Mouse (Mus musculus) limb, embryonic 13.5 days (tissue): Measurements from ENCODE around the gene Rnf5. TPM values are rescaled to one million over a fixed set of nuclear protein-coding genes. Genes with fewer than 3 reads are reported as not detected.

Experiments used
- ATAC-seq: fragments of 200-750 bp; cut with Nextera tagmentation; 2 replicates; pipeline ENCODE4 v1.8.0; 2017; ENCODE audit warnings: low read depth, moderate number of reproducible peaks, moderate TSS enrichment; ENCODE audit not compliant: low FRiP score
- H3K27ac ChIP-seq: fragments of 300-500 bp; sonication (generic); 2 replicates; pipeline ENCODE4 v1.5.1; 2015; ENCODE audit warnings: inconsistent platforms, mild to moderate bottlenecking, moderate library complexity
- H3K27me3 ChIP-seq: fragments of 300-500 bp; sonication (generic); 2 replicates; pipeline ENCODE4 v1.6.1; 2015; ENCODE audit warnings: mild to moderate bottlenecking, inconsistent platforms
- H3K36me3 ChIP-seq: fragments of 300-500 bp; sonication (generic); 2 replicates; pipeline ENCODE4 v1.6.1; 2015; ENCODE audit warnings: inconsistent platforms, mild to moderate bottlenecking, moderate library complexity
- H3K4me1 ChIP-seq: fragments of 300-500 bp; sonication (generic); 2 replicates; pipeline ENCODE4 v1.6.1; 2015; ENCODE audit warnings: inconsistent platforms
- H3K4me2 ChIP-seq: fragments of 300-500 bp; sonication (generic); replicated peaks from 2 replicates; pipeline ENCODE4 v1.6.1; 2015; ENCODE audit warnings: inconsistent platforms, mild to moderate bottlenecking, moderate library complexity
- H3K4me3 ChIP-seq: fragments of 300-500 bp; sonication (generic); 2 replicates; pipeline ENCODE4 v1.5.1; 2015; ENCODE audit warnings: moderate library complexity, mild to moderate bottlenecking, inconsistent platforms
- H3K9ac ChIP-seq: fragments of 300-500 bp; sonication (generic); 2 replicates; pipeline ENCODE4 v1.6.1; 2015; ENCODE audit warnings: mild to moderate bottlenecking, inconsistent platforms
- H3K9me3 ChIP-seq: fragments of 300-500 bp; sonication (generic); 2 replicates; pipeline ENCODE4 v1.6.1; 2016; ENCODE audit warnings: inconsistent platforms
- WGBS: fragments of 180-500 bp; shearing (Covaris S2); methylation state at CpG from one replicate; pipeline ENCODE4 v1.1.7; 2015; 5-methylcytosine and 5-hydroxymethylcytosine counted together
- polyA plus RNA-seq: library from polyadenylated mRNA; unstranded; fragments of >200 nt; fragmentation: Nextera tagmentation; extraction: Ambion mirVana; gene quantifications from 2 replicates; pipeline ENCODE4 v1.2.1, GENCODE M21; 2015

The Rnf5 gene
- polyA plus RNA-seq, 1 experiment from 2014 or later, result 135 TPM

- Histone ChIP-seq H3K4me2 (0 out of 2 replicates have a peak within 1 kb of the TSS, but pooled peaks have one; percentile 7), H3K36me3 (peaks cover 51% of the 10 kb centered on the region), H3K27ac (no peak within 1 kb of the TSS), H3K4me1 (peaks cover 56% of the 10 kb centered on the region), H3K9ac (no peak within 1 kb of the TSS), H3K4me3 (no peak within 1 kb of the TSS), H3K27me3 (no peaks in the 10 kb centered on the region), H3K9me3 (no peaks in the 10 kb centered on the region)
- no peak for ATAC-seq
- WGBS, result 22% methylated on average over 6 of the region's 6 CpGs
These were observed 5.9 kb downstream of the Rnf5 start, which contains the start of gene Ager for GRCm38 (mm10) chr17:34597566-34598095. Ager (plus strand) TSS chr17:34597862.

DNA sequence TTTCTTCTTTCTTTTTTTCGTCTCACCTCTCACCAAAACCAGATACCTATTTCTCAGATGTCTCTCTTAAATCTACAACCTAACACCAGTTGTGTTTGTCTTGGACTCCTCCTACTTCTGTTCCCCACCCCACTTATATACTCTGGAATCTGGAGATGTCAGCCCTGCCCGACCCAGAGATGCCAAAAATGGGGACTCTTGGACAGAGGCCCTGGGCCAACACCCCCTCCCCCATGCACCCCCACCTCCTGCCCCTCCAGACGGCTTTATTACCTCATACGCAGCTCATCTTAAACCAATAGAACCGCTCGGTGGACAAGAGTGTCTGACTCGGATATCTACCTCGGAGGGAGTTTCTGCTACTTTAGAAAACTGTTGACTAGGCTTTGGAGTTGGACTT lies 7.4 kb downstream of the Rnf5 start:
- 63% methylated on average over 8 of the region's 8 CpGs for WGBS
- no peak overlapping the region for H3K4me2 ChIP-seq
- H3K27me3 ChIP-seq, result no peaks in the 10 kb centered on the region
- H3K9me3 ChIP-seq, result no peaks in the 10 kb centered on the region
- no peak for ATAC-seq
- H3K4me1 ChIP-seq, result peaks cover 54% of the 10 kb centered on the region
- H3K4me3 ChIP-seq, result no peak overlapping the region
- H3K9ac ChIP-seq, result no peak overlapping the region; the same call in 1 of the 2 replicates
- peaks cover 43% of the 10 kb centered on the region for H3K36me3 ChIP-seq
- no peak overlapping the region for H3K27ac ChIP-seq

GRCm38 (mm10) chr17:34593752-34594525 lies 9.6 kb downstream of the Rnf5 start:
- no peak; the same call in 1 of the 2 replicates for ATAC-seq
- Histone ChIP-seq H3K27me3 (no peaks in the 10 kb centered on the region), H3K4me2 (peak overlapping the region; percentile 98), H3K4me3 (peak overlapping the region; percentile 91), H3K36me3 (peaks cover 29% of the 10 kb centered on the region), H3K9me3 (no peaks in the 10 kb centered on the region), H3K9ac (peak overlapping the region; percentile 98), H3K4me1 (peaks cover 76% of the 10 kb centered on the region), H3K27ac (peak overlapping the region; percentile 99; the same call in 1 of the 2 replicates)
- WGBS, result 50% methylated on average over 34 of the region's 34 CpGs

DNA sequence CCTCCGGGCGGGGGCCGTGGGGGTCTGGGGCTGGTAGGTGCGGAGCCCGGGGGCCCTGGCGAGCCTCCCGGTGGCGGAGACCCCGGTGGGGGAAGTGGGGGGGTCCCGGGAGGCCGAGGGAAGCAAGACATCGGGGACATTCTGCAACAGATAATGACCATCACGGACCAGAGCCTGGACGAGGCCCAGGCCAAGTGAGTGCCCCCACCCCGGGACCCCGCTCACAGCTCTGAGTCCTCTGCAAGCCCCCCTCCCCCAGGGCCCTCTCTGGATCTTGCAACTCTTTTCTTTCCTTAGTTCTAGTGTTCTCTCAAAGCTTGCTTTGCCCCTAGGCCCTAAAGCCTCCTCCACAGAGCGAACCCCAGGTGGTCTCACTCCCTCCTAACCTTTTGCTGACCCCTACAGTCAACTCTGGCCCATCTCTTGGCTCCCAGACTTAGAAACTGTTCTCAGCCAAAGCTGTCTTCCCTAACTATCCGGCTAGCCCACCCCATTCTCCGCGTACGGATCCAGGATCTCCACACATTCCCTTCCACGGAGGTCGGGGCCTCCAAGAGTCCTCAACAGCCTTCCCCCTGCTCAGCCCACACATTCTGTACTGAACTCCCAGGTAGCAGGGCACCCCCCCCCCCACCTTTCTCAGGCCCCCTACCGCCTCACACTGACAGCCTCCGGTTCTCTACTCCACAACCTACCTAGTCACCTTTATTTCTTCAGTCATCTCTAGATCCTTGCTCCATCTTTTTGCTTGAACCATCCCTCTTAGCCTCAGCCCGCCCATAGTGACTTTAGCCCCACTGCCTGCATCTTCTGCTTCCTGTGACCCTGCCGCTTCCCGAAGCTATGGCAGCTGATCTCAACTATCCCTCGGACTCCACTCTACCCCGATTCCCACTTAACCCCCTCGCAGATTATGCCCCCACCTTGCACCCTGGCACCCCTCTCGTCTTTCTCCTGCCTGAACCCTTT lies 10.6 kb downstream of the Rnf5 start:
- Histone ChIP-seq H3K4me1 (peaks cover 81% of the 10 kb centered on the region), H3K36me3 (peaks cover 29% of the 10 kb centered on the region), H3K27ac (peak overlapping the region; percentile 99), H3K9me3 (no peaks in the 10 kb centered on the region), H3K4me3 (peak overlapping the region; percentile 91), H3K9ac (peak overlapping the region; percentile 98), H3K4me2 (peak overlapping the region; percentile 98), H3K27me3 (no peaks in the 10 kb centered on the region)
- under 1% methylated on average over 32 of the region's 32 CpGs for WGBS
- peak; percentile 22; the same call in 1 of the 2 replicates for ATAC-seq

DNA sequence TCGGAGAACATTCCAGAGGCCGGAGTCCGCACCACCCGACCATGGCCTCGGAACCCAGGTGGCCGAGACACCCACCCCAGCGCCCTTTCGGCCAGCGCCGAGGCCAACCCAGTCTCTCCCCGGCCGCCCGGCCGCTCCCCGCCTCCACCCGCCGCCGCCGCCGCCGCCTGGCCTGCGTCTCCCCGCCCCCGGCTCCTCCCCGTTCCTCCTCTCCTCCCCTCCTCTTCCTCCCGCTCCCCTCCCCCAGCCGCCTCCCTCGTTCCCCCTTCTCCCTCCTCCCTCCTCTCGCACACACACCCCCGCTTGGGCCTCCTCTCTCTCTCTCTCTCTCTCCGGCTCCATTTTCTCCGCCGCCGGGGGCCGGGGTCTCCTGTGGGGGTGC lies 11.5 kb downstream of the Rnf5 start:
- Histone ChIP-seq H3K4me1 (peaks cover 76% of the 10 kb centered on the region), H3K4me2 (peak overlapping the region; percentile 98), H3K9ac (peak overlapping the region; percentile 98), H3K4me3 (peak overlapping the region; percentile 91), H3K36me3 (peaks cover 29% of the 10 kb centered on the region), H3K27ac (peak overlapping the region; percentile 99), H3K27me3 (no peaks in the 10 kb centered on the region), H3K9me3 (no peaks in the 10 kb centered on the region)
- peak; percentile 42 for ATAC-seq
- 1% methylated on average over 24 of the region's 35 CpGs for WGBS

- Histone ChIP-seq H3K27ac (peak within 1 kb of the TSS; percentile 99), H3K4me3 (peak within 1 kb of the TSS; percentile 91), H3K4me2 (peak within 1 kb of the TSS; percentile 98), H3K36me3 (peaks cover 24% of the 10 kb centered on the region), H3K9me3 (no peaks in the 10 kb centered on the region), H3K9ac (peak within 1 kb of the TSS; percentile 98), H3K4me1 (peaks cover 72% of the 10 kb centered on the region), H3K27me3 (no peaks in the 10 kb centered on the region)
- no peak for ATAC-seq
- 7% methylated on average over 21 of the region's 21 CpGs for WGBS
These were observed 12.2 kb downstream of the Rnf5 start, which contains the start of gene Pbx2 for GRCm38 (mm10) chr17:34591029-34591993. Pbx2 (plus strand) TSS chr17:34591266.

- Histone ChIP-seq H3K9ac (0 out of 2 replicates have a peak overlapping the region, but pooled peaks have one; percentile 98), H3K4me3 (peak overlapping the region; percentile 91; the same call in 1 of the 2 replicates), H3K36me3 (peaks cover 15% of the 10 kb centered on the region), H3K4me1 (peaks cover 71% of the 10 kb centered on the region), H3K27ac (peak overlapping the region; percentile 99; the same call in 1 of the 2 replicates), H3K27me3 (no peaks in the 10 kb centered on the region), H3K4me2 (peak overlapping the region; percentile 98), H3K9me3 (no peaks in the 10 kb centered on the region)
- 73% methylated on average over 15 of the region's 15 CpGs for WGBS
- no peak for ATAC-seq
These were observed 13.1 kb downstream of the Rnf5 start for GRCm38 (mm10) chr17:34590154-34590987.

GRCm38 (mm10) chr17:34589681-34590101 lies 13.8 kb downstream of the Rnf5 start, which contains the start of gene Gpsm3:
Gpsm3 (plus strand) TSS chr17:34589806.
- no peaks in the 10 kb centered on the region for H3K9me3 ChIP-seq
- peak within 1 kb of the TSS; percentile 91; the same call in 1 of the 2 replicates for H3K4me3 ChIP-seq
- WGBS, result 28% methylated on average over 7 of the region's 7 CpGs
- peaks cover 8% of the 10 kb centered on the region for H3K36me3 ChIP-seq
- H3K4me2 ChIP-seq, result peak within 1 kb of the TSS; percentile 98
- H3K27ac ChIP-seq, result peak within 1 kb of the TSS; percentile 98
- H3K9ac ChIP-seq, result no peak within 1 kb of the TSS
- H3K4me1 ChIP-seq, result peaks cover 64% of the 10 kb centered on the region
- no peak for ATAC-seq
- no peaks in the 10 kb centered on the region for H3K27me3 ChIP-seq

GRCm38 (mm10) chr17:34589206-34589605 lies 14.3 kb downstream of the Rnf5 start:
- H3K36me3 ChIP-seq, result peaks cover 3% of the 10 kb centered on the region
- peak overlapping the region; percentile 78 for H3K27ac ChIP-seq
- peaks cover 59% of the 10 kb centered on the region for H3K4me1 ChIP-seq
- H3K27me3 ChIP-seq, result no peaks in the 10 kb centered on the region
- no peak overlapping the region for H3K4me3 ChIP-seq
- peak overlapping the region; percentile 98 for H3K4me2 ChIP-seq
- WGBS, result 31% methylated on average over 7 of the region's 7 CpGs
- H3K9me3 ChIP-seq, result no peaks in the 10 kb centered on the region
- H3K9ac ChIP-seq, result no peak overlapping the region
- ATAC-seq, result no peak

GRCm38 (mm10) chr17:34588767-34589166 lies 14.7 kb downstream of the Rnf5 start:
- Histone ChIP-seq H3K9me3 (no peaks in the 10 kb centered on the region), H3K27ac (peak overlapping the region; percentile 98; the same call in 1 of the 2 replicates), H3K4me3 (no peak overlapping the region), H3K4me2 (peak overlapping the region; percentile 98), H3K27me3 (no peaks in the 10 kb centered on the region), H3K9ac (no peak overlapping the region), H3K4me1 (peaks cover 55% of the 10 kb centered on the region), H3K36me3 (no peaks in the 10 kb centered on the region)
- no peak for ATAC-seq
- WGBS, result 37% methylated on average over 3 of the region's 3 CpGs
